Mouse (Mus musculus) stomach, postnatal 0 days (tissue): ENCODE measurements around the gene Nr4a1.

Experiments
- CTCF ChIP-seq: IDR thresholded peaks from 2 replicates; pipeline ENCODE4 v1.5.1; 2016; ENCODE audit warnings: antibody characterized with exemption, low read depth, mild to moderate bottlenecking, moderate library complexity
- EP300 ChIP-seq: optimal IDR thresholded peaks from 2 replicates; pipeline ENCODE3; 2016; ENCODE audit warnings: antibody characterized with exemption

DNA sequence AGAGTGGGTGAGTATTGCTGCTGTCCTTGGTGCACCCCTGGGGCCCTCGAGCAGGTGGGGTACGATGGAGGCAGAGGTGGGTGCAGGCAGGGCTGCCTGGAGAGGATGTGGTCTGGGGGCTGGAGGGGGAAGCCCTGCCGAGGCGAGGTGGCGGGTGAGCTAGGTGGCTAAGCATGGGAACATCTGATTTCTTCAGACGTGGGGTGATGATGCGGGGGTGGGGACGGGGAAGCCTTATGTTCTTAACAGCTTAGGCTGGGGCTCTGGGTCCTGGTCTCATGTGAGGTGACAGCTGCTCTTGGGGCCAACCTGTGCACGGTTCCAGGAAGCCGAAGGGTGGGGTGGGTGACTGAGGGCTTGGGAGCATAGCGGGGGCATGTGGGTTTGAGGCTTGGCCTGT lies 4.4 kb downstream of the Nr4a1 start:
- TF ChIP-seq CTCF (no peak), EP300 (no peak)
